Mouse (Mus musculus) testis, adult 2 months (tissue): ENCODE results near the gene Mrpl51.

Source experiments
- CTCF ChIP-seq: fragments of 200-500 bp; IDR thresholded peaks from 2 replicates; pipeline ENCODE4 v1.5.1; 2012; ENCODE audit warnings: low read depth, mild to moderate bottlenecking, inconsistent platforms, low read length, moderate library complexity; ENCODE audit not compliant: control insufficient read depth, insufficient read depth, insufficient replicate concordance
- POLR2A ChIP-seq: fragments of 200-500 bp; IDR thresholded peaks from 2 replicates; pipeline ENCODE4 v1.6.1; 2012; ENCODE audit warnings: low read depth, mild to moderate bottlenecking, inconsistent platforms, low read length, moderate library complexity; ENCODE audit not compliant: control insufficient read depth

- TF ChIP-seq CTCF: no peak
- TF ChIP-seq POLR2A: no peak
These were observed 26.3 kb downstream of the Mrpl51 start for GRCm38 (mm10) chr6:125217899-125218298.
